Mouse (Mus musculus): ENCODE data around the gene Sirpa.

- TF ChIP-seq CTCF (IDR thresholded peaks at IDR 0.05; ENCODE audit: insufficient read depth, low read length) (no peak), POLR2A (IDR thresholded peaks at IDR 0.05; ENCODE audit: borderline replicate concordance, extremely low read depth, low read depth, low read length) (no peak)
Observed at GRCm38 (mm10) chr2:129671911-129672310, 79.3 kb downstream of the Sirpa start.

Data from lung, adult 2 months (tissue).